In the genomic region with DNA sequence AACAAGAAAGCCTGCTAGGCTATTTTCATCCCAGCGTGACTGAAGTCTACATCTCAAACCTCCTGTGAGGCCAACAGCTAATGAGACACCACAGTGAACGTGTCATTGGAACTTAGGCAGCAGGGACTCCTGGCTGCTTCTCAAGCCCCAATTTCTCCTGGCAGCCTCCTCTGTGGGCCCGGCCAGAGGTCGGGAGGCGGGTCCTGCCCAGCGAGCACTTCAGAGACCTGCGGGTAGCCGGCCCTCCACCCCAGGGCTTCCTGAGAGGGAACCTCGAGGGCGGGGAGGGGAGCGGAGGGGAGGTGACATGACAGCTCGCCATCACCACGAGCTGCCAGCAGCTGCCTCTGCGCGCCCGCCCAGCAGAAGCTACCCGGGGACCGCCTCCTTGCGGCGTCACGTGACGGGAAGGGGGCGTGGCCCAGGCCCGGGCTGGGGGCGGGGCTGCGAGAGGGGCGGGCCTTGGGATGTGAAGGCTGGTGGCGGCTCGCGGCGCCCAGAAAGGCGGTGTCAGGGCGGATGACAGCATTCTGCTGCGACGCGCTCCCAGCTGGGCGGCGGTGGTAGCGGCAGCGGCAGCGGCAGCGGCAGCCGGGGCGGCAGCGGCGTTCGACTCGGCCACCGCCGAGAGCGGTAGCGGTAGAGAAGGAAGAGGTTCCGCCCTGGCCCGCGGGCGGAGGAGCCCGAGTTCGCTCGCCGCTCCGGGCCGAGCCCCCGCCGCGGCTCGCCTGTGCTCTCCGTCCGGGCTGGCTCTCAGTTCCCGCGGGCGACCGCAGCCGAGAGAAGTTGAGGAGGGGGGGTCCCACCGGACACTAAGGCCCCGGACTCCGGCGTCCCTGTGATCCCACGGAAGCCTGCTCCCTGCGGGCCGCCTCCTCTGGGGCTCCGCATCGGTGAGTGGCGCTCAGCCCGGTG, we compare ENCODE assay signal across 7 mouse cellular contexts. TPM values are rescaled to one million over a fixed set of nuclear protein-coding genes. Genes with fewer than 3 reads are reported as not detected.
DNase-seq lines count a peak whose midpoint lies in the region; ATAC-seq lines count a peak whose summit lies in the region.

A gene (plus strand): TSS at position 449 of the 915 bp plus-strand sequence.

- peak within 1 kb of the TSS; percentile 86 for H3K4me2 ChIP-seq in intestine, embryonic 15.5 days (replicated peaks)

- peak within 1 kb of the TSS; percentile 86 for H3K27ac ChIP-seq in intestine, embryonic 15.5 days
- peak within 1 kb of the TSS; percentile 93 for H3K27ac ChIP-seq in midbrain, embryonic 10.5 days (replicated peaks)

- WGBS in intestine, embryonic 15.5 days = under 1% methylated on average over 76 of the region's 84 CpGs
- under 1% methylated on average over 80 of the region's 84 CpGs for WGBS in midbrain, embryonic 10.5 days

- intact Hi-C loops in left cerebral cortex, postnatal 25 days (cut with DNase I) = loop anchor here (5.0 to 10.0 kb wide), 2 partner anchors 57 to 310 kb away; a partner anchor contains a TSS

- peak within 1 kb of the TSS; percentile 91 for H3K9ac ChIP-seq in intestine, embryonic 15.5 days

- peak; percentile 99 to 100 for DNase-seq in adrenal gland, adult (ENCODE audit: inconsistent age in 2 of 2, low spot score in 1 of 2)
- DNase-seq in embryo, embryonic 10.5 days (ENCODE audit: low spot score) = peak; percentile 95
- DNase-seq in gastrocnemius, postnatal 25 days = peak; percentile 100
- DNase-seq in left cerebral cortex, postnatal 25 days (ENCODE audit: low spot score in 2 of 2) = peak; percentile 98 to 99
- DNase-seq in midbrain, embryonic 10.5 days (ENCODE audit: low spot score) = peak; percentile 99
- DNase-seq in right cerebral cortex, postnatal 4 days = peak; percentile 99

- ATAC-seq in intestine, embryonic 15.5 days = peak; percentile 96

- no peaks in the 10 kb centered on the region for H3K36me3 ChIP-seq in intestine, embryonic 15.5 days
- no peaks in the 10 kb centered on the region for H3K36me3 ChIP-seq in midbrain, embryonic 10.5 days

- H3K4me1 ChIP-seq in intestine, embryonic 15.5 days (replicated peaks) = no peaks in the 10 kb centered on the region
- H3K4me1 ChIP-seq in midbrain, embryonic 10.5 days = peaks cover 18% of the 10 kb centered on the region

- H3K4me3 ChIP-seq in intestine, embryonic 15.5 days (replicated peaks) = peak within 1 kb of the TSS; percentile 94
- H3K4me3 ChIP-seq in midbrain, embryonic 10.5 days = peak within 1 kb of the TSS; percentile 98

- no peaks in the 10 kb centered on the region for H3K27me3 ChIP-seq in intestine, embryonic 15.5 days (replicated peaks)
- no peaks in the 10 kb centered on the region for H3K27me3 ChIP-seq in midbrain, embryonic 10.5 days (ENCODE audit: low read depth, poor library complexity, severe bottlenecking)

- H3K9me3 ChIP-seq in intestine, embryonic 15.5 days = no peaks in the 10 kb centered on the region
- H3K9me3 ChIP-seq in midbrain, embryonic 10.5 days (replicated peaks) = no peaks in the 10 kb centered on the region

RNA-seq across cellular contexts. Expression of the gene that starts here (rescaled TPM):
- 10 to 100 TPM; 13.6 to 14.5 TPM for total RNA-seq in gastrocnemius, postnatal 25 days (2021)
- polyA plus RNA-seq in intestine, embryonic 15.5 days (2015; fragmentation: Nextera tagmentation; extraction: Ambion mirVana) = 4.8 and 5.4 TPM in 2 replicates
- total RNA-seq in left cerebral cortex, postnatal 25 days (2021) = 10 to 100 TPM; 90.9 to 98.6 TPM
- polyA plus RNA-seq in midbrain, embryonic 10.5 days (2016; fragmentation: Nextera tagmentation; extraction: Ambion mirVana) = 7.6 and 10.6 TPM in 2 replicates

Comparison
In these comparisons a context has a peak if more than half of its experiments do, and no peak if none do; other contexts are left out.
1. Peak in every context shown above with its lines: DNase-seq, ATAC-seq, H3K4me3 ChIP-seq and H3K27ac ChIP-seq.
2. RNA of the gene that starts here (total RNA-seq): 90.9 to 98.6 TPM in left cerebral cortex, postnatal 25 days; 13.6 to 14.5 TPM in gastrocnemius, postnatal 25 days; every median in the first group is over 4 times any median in the second.